Mouse (Mus musculus) myocyte (in vitro differentiated cells): ENCODE data around the gene Kif26b. TPM values are rescaled to one million over a fixed set of nuclear protein-coding genes. Genes with fewer than 3 reads are reported as not detected.

Experiments used
- H3K27me3 ChIP-seq: one replicate; pipeline ENCODE4 v1.6.1; 2011; ENCODE audit not compliant: control insufficient read depth, insufficient read depth, insufficient read length
- H3K36me3 ChIP-seq: one replicate; pipeline ENCODE4 v1.6.1; 2011; ENCODE audit not compliant: control insufficient read depth, insufficient read depth
- H3K4me2 ChIP-seq: one replicate; pipeline ENCODE4 v1.6.1; 2011; ENCODE audit warnings: low read depth, control low read depth
- H3K4me3 ChIP-seq: one replicate; pipeline ENCODE4 v1.5.1; 2011; ENCODE audit warnings: mild to moderate bottlenecking, control low read depth, moderate library complexity
- H3K79me2 ChIP-seq: one replicate; pipeline ENCODE4 v1.6.1; 2011; ENCODE audit not compliant: control insufficient read depth, insufficient read depth
- H3ac ChIP-seq: one replicate; pipeline ENCODE4 v1.6.1; 2011; ENCODE audit not compliant: control insufficient read depth, insufficient read length
- CEBPB ChIP-seq: IDR thresholded peaks from 2 replicates; pipeline ENCODE4 v1.6.1; 2011; ENCODE audit warnings: mild to moderate bottlenecking, moderate library complexity; ENCODE audit not compliant: poor library complexity, insufficient read depth, severe bottlenecking
- E2F4 ChIP-seq: IDR thresholded peaks from one replicate; pipeline ENCODE4 v1.6.1; 2011; ENCODE audit warnings: mild to moderate bottlenecking, control low read depth, moderate library complexity; ENCODE audit not compliant: insufficient read depth
- MAX ChIP-seq: IDR thresholded peaks from one replicate; pipeline ENCODE4 v1.6.1; 2011; ENCODE audit warnings: low read depth, mild to moderate bottlenecking, control low read depth
- MYOD1 ChIP-seq, 3 experiments: IDR thresholded peaks; one replicate each; pipeline ENCODE4 v1.6.1; 2011; ENCODE audit warnings: control low read depth in 2 of 3, low read depth in 2 of 3, mild to moderate bottlenecking in 2 of 3, moderate library complexity in 1 of 3; ENCODE audit not compliant: insufficient read length in 2 of 3, control insufficient read depth in 1 of 3
- MYOG ChIP-seq, 3 experiments: IDR thresholded peaks; one replicate each; pipeline ENCODE4 v1.6.1; 2011; ENCODE audit warnings: control low read depth in 2 of 3, low read depth in 2 of 3, mild to moderate bottlenecking in 2 of 3; ENCODE audit not compliant: insufficient read length in 2 of 3, control insufficient read depth in 1 of 3, insufficient read depth in 1 of 3
- POLR2A ChIP-seq: IDR thresholded peaks from one replicate; pipeline ENCODE4 v1.6.1; 2011; ENCODE audit warnings: low read depth, mild to moderate bottlenecking, control low read depth, moderate library complexity; ENCODE audit not compliant: insufficient read length
- POLR2AphosphoS2 ChIP-seq: IDR thresholded peaks from one replicate; pipeline ENCODE4 v1.6.1; 2011; ENCODE audit warnings: low read depth, control low read depth; ENCODE audit not compliant: insufficient read length
- REST ChIP-seq: IDR thresholded peaks from one replicate; pipeline ENCODE4 v1.6.1; 2011; ENCODE audit warnings: mild to moderate bottlenecking, control low read depth, moderate library complexity; ENCODE audit not compliant: insufficient read depth, insufficient read length
- SRF ChIP-seq: IDR thresholded peaks from one replicate; pipeline ENCODE4 v1.6.1; 2011; ENCODE audit warnings: low read depth; ENCODE audit not compliant: control insufficient read depth, insufficient read length
- TCF12 ChIP-seq: IDR thresholded peaks from one replicate; pipeline ENCODE4 v1.6.1; 2011; ENCODE audit warnings: mild to moderate bottlenecking, control low read depth; ENCODE audit not compliant: poor library complexity, insufficient read depth, severe bottlenecking
- TCF3 ChIP-seq: IDR thresholded peaks from one replicate; pipeline ENCODE4 v1.6.1; 2011; ENCODE audit warnings: low read depth, control low read depth; ENCODE audit not compliant: insufficient read length
- USF1 ChIP-seq: IDR thresholded peaks from one replicate; pipeline ENCODE4 v1.6.1; 2011; ENCODE audit warnings: low read depth, mild to moderate bottlenecking, control low read depth, moderate library complexity
- polyA plus RNA-seq: library from polyadenylated mRNA; unstranded; fragments of >200 nt; fragmentation: generic; extraction: Trizol; gene quantifications from one replicate; pipeline ENCODE4 v1.2.1, GENCODE M21; 2012; ENCODE audit warnings: missing spikeins

Kif26b gene
- polyA plus RNA-seq, 1 experiment: 5.9 TPM

GRCm38 (mm10) chr1:178675542-178676252, 146.8 kb downstream of the Kif26b start:
- Histone ChIP-seq H3K4me3 (no peak overlapping the region), H3K4me2 (no peak overlapping the region), H3K36me3 (no peaks in the 10 kb centered on the region), H3K79me2 (no peaks in the 10 kb centered on the region), H3K27me3 (no peaks in the 10 kb centered on the region), H3ac (no peak overlapping the region)
- TF ChIP-seq TCF12 (no peak), CEBPB (no peak), POLR2A (no peak), POLR2AphosphoS2 (no peak), MYOG (IDR thresholded peaks at IDR 0.05; ENCODE audit: control insufficient read depth in 1 of 3, insufficient read depth in 1 of 3, insufficient read length in 2 of 3, low read depth in 2 of 3) (no peak), MYOD1 (IDR thresholded peaks at IDR 0.05; ENCODE audit: control insufficient read depth in 1 of 3, insufficient read length in 2 of 3, low read depth in 2 of 3) (no peak)

DNA sequence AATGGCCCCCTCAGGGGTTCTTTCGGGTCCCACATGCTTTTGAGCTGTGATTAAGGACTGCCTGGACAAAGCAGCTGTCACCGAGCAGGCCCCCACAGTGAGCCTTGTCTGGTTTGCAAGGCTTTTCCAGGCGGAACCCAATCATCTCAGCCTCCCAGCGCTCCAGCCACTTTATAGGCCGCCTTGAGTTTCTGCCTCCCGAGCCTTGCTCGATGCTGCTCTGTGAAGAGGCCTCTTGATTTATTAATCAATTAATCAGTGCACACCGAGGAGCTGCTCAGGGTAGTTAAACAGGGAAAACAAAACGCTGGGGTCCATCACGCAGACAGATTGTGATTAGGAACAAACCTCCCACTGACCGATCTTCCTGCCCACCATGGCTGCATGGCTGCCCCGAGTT, 148.2 kb downstream of the Kif26b start:
- Histone ChIP-seq H3K4me3 (no peak overlapping the region), H3K36me3 (no peaks in the 10 kb centered on the region), H3K79me2 (no peaks in the 10 kb centered on the region), H3K27me3 (no peaks in the 10 kb centered on the region), H3ac (no peak overlapping the region), H3K4me2 (no peak overlapping the region)
- TF ChIP-seq USF1 (no peak), MYOD1 (IDR thresholded peaks at IDR 0.05; ENCODE audit: control insufficient read depth in 1 of 3, insufficient read length in 2 of 3, low read depth in 2 of 3) (no peak), TCF3 (no peak), MYOG (IDR thresholded peaks at IDR 0.05; ENCODE audit: control insufficient read depth in 1 of 3, insufficient read depth in 1 of 3, insufficient read length in 2 of 3, low read depth in 2 of 3) (no peak), MAX (no peak), CEBPB (no peak), POLR2AphosphoS2 (no peak), SRF (no peak)

- Histone ChIP-seq H3K79me2 (no peaks in the 10 kb centered on the region), H3K27me3 (no peaks in the 10 kb centered on the region)
- TF ChIP-seq CEBPB (no peak), REST (no peak), POLR2A (no peak), E2F4 (no peak), MYOD1 (IDR thresholded peaks at IDR 0.05; ENCODE audit: control insufficient read depth in 1 of 3, insufficient read length in 2 of 3, low read depth in 2 of 3) (no peak), SRF (no peak), TCF3 (no peak), MAX (no peak), TCF12 (no peak), MYOG (IDR thresholded peaks at IDR 0.05; ENCODE audit: control insufficient read depth in 1 of 3, insufficient read depth in 1 of 3, insufficient read length in 2 of 3, low read depth in 2 of 3) (no peak), POLR2AphosphoS2 (no peak), USF1 (no peak)
Observed at GRCm38 (mm10) chr1:178677630-178678221, 148.8 kb downstream of the Kif26b start.

GRCm38 (mm10) chr1:178683631-178684030, 154.7 kb downstream of the Kif26b start:
- no peaks in the 10 kb centered on the region for H3K36me3 ChIP-seq
- H3K27me3 ChIP-seq: no peaks in the 10 kb centered on the region
- H3K4me2 ChIP-seq: no peak overlapping the region
- no peak overlapping the region for H3K4me3 ChIP-seq
- no peak for TF ChIP-seq MAX
- no peak for TF ChIP-seq POLR2A
- TF ChIP-seq TCF12: no peak
- no peak for TF ChIP-seq MYOG (IDR thresholded peaks at IDR 0.05; ENCODE audit: control insufficient read depth in 1 of 3, insufficient read depth in 1 of 3, insufficient read length in 2 of 3, low read depth in 2 of 3)
- no peak for TF ChIP-seq SRF
- H3K79me2 ChIP-seq: no peaks in the 10 kb centered on the region
- no peak overlapping the region for H3ac ChIP-seq

More at GRCm38 (mm10) chr1:178677630-178678221, 148.8 kb downstream of the Kif26b start:
- H3K4me2 ChIP-seq: no peak overlapping the region
- no peak overlapping the region for H3K4me3 ChIP-seq
- H3ac ChIP-seq: no peak overlapping the region
- H3K36me3 ChIP-seq: no peaks in the 10 kb centered on the region

- TF ChIP-seq MAX (no peak), USF1 (no peak), POLR2A (no peak), MYOG (IDR thresholded peaks at IDR 0.05; ENCODE audit: control insufficient read depth in 1 of 3, insufficient read depth in 1 of 3, insufficient read length in 2 of 3, low read depth in 2 of 3) (no peak), POLR2AphosphoS2 (no peak), SRF (no peak), TCF12 (no peak), MYOD1 (IDR thresholded peaks at IDR 0.05; ENCODE audit: control insufficient read depth in 1 of 3, insufficient read length in 2 of 3, low read depth in 2 of 3) (no peak), E2F4 (no peak), CEBPB (no peak)
- Histone ChIP-seq H3K36me3 (no peaks in the 10 kb centered on the region), H3K79me2 (no peaks in the 10 kb centered on the region), H3K4me2 (no peak overlapping the region), H3K4me3 (no peak overlapping the region), H3ac (no peak overlapping the region), H3K27me3 (no peaks in the 10 kb centered on the region)
Observed at GRCm38 (mm10) chr1:178684991-178685680, 156.2 kb downstream of the Kif26b start.
